Mouse (Mus musculus) E14TG2a.4 (cell line): ENCODE measurements around the gene Btg1.

ENCODE experiments used
- H3K27me3 ChIP-seq: 2 replicates; pipeline ENCODE4 v1.6.1; 2014; ENCODE audit warnings: low read length, control low read depth; ENCODE audit not compliant: insufficient read depth
- H3K36me3 ChIP-seq: 2 replicates; pipeline ENCODE4 v1.6.1; 2014; ENCODE audit warnings: low read length, control low read depth; ENCODE audit not compliant: insufficient read depth
- H3K4me1 ChIP-seq: replicated peaks from 2 replicates; pipeline ENCODE4 v1.6.1; 2014; ENCODE audit warnings: low read depth, low read length, control low read depth
- H3K4me3 ChIP-seq: replicated peaks from 2 replicates; pipeline ENCODE4 v1.5.1; 2014; ENCODE audit warnings: mild to moderate bottlenecking, low read length
- H3K9me3 ChIP-seq: 2 replicates; pipeline ENCODE4 v1.6.1; 2014; ENCODE audit warnings: low read length, control low read depth
- CTCF ChIP-seq: conservative IDR thresholded peaks from 2 replicates; pipeline ENCODE4 v1.5.1; 2014; ENCODE audit warnings: low read length
- NANOG ChIP-seq: IDR thresholded peaks from 2 replicates; pipeline ENCODE4 v1.6.1; 2014; ENCODE audit warnings: borderline replicate concordance, low read length, mixed read lengths
- POU5F1 ChIP-seq: IDR thresholded peaks from 2 replicates; pipeline ENCODE4 v1.6.1; 2014; ENCODE audit warnings: low read length, borderline replicate concordance

Btg1 gene

GRCm38 (mm10) chr10:96646867-96647462 lies 30.2 kb downstream of the Btg1 start:
- TF ChIP-seq POU5F1 (no peak), CTCF (no peak), NANOG (no peak)
- H3K4me3 ChIP-seq: no peak overlapping the region
- peaks cover 15% of the 10 kb centered on the region for H3K4me1 ChIP-seq
- H3K27me3 ChIP-seq: no peaks in the 10 kb centered on the region
- no peaks in the 10 kb centered on the region for H3K9me3 ChIP-seq
- H3K36me3 ChIP-seq: no peaks in the 10 kb centered on the region

GRCm38 (mm10) chr10:96648161-96648561 lies 31.4 kb downstream of the Btg1 start:
- Histone ChIP-seq H3K36me3 (no peaks in the 10 kb centered on the region), H3K4me3 (no peak overlapping the region)
- TF ChIP-seq CTCF: no peak
- no peak for TF ChIP-seq POU5F1
- no peak for TF ChIP-seq NANOG

GRCm38 (mm10) chr10:96649524-96649923 lies 32.7 kb downstream of the Btg1 start:
- Histone ChIP-seq H3K4me1 (peaks cover 22% of the 10 kb centered on the region), H3K36me3 (no peaks in the 10 kb centered on the region), H3K27me3 (no peaks in the 10 kb centered on the region), H3K4me3 (no peak overlapping the region), H3K9me3 (no peaks in the 10 kb centered on the region)
- TF ChIP-seq NANOG: no peak
- TF ChIP-seq POU5F1: no peak
- no peak for TF ChIP-seq CTCF

More at GRCm38 (mm10) chr10:96648161-96648561, 31.4 kb downstream of the Btg1 start:
- Histone ChIP-seq H3K27me3 (no peaks in the 10 kb centered on the region), H3K9me3 (no peaks in the 10 kb centered on the region), H3K4me1 (peaks cover 15% of the 10 kb centered on the region)

- H3K4me1 ChIP-seq: peaks cover 28% of the 10 kb centered on the region
- no peaks in the 10 kb centered on the region for H3K27me3 ChIP-seq
- no peaks in the 10 kb centered on the region for H3K36me3 ChIP-seq
- H3K9me3 ChIP-seq: no peaks in the 10 kb centered on the region
- no peak overlapping the region for H3K4me3 ChIP-seq
- TF ChIP-seq NANOG: no peak
- TF ChIP-seq POU5F1: no peak
- TF ChIP-seq CTCF: no peak
Observed at GRCm38 (mm10) chr10:96652372-96652771, 35.6 kb downstream of the Btg1 start.

- peaks cover 28% of the 10 kb centered on the region for H3K4me1 ChIP-seq
- H3K9me3 ChIP-seq: no peaks in the 10 kb centered on the region
- TF ChIP-seq POU5F1 (no peak), NANOG (no peak), CTCF (no peak)
- no peaks in the 10 kb centered on the region for H3K27me3 ChIP-seq
- no peak overlapping the region for H3K4me3 ChIP-seq
- H3K36me3 ChIP-seq: no peaks in the 10 kb centered on the region
Observed at GRCm38 (mm10) chr10:96653030-96653429, 36.2 kb downstream of the Btg1 start.

- H3K36me3 ChIP-seq: no peaks in the 10 kb centered on the region
- peaks cover 38% of the 10 kb centered on the region for H3K4me1 ChIP-seq
- H3K4me3 ChIP-seq: no peak overlapping the region
- H3K27me3 ChIP-seq: no peaks in the 10 kb centered on the region
- H3K9me3 ChIP-seq: no peaks in the 10 kb centered on the region
- no peak for TF ChIP-seq POU5F1
- TF ChIP-seq CTCF: no peak
- TF ChIP-seq NANOG: no peak
Observed at GRCm38 (mm10) chr10:96654079-96654478, 37.3 kb downstream of the Btg1 start.

- Histone ChIP-seq H3K9me3 (no peaks in the 10 kb centered on the region), H3K4me1 (peaks cover 42% of the 10 kb centered on the region), H3K27me3 (no peaks in the 10 kb centered on the region), H3K36me3 (no peaks in the 10 kb centered on the region), H3K4me3 (no peak overlapping the region)
- no peak for TF ChIP-seq CTCF
- TF ChIP-seq POU5F1: no peak
- TF ChIP-seq NANOG: no peak
Observed at GRCm38 (mm10) chr10:96654576-96654975, 37.8 kb downstream of the Btg1 start.

- Histone ChIP-seq H3K36me3 (no peaks in the 10 kb centered on the region), H3K9me3 (no peaks in the 10 kb centered on the region), H3K4me1 (peaks cover 46% of the 10 kb centered on the region), H3K27me3 (no peaks in the 10 kb centered on the region), H3K4me3 (no peak overlapping the region)
- TF ChIP-seq CTCF (no peak), NANOG (no peak), POU5F1 (no peak)
Observed at GRCm38 (mm10) chr10:96655066-96655465, 38.3 kb downstream of the Btg1 start.

- H3K4me1 ChIP-seq: peaks cover 52% of the 10 kb centered on the region
- TF ChIP-seq NANOG: no peak
- TF ChIP-seq CTCF: no peak
- no peak for TF ChIP-seq POU5F1
Observed at GRCm38 (mm10) chr10:96656176-96656575, 39.4 kb downstream of the Btg1 start.

More at GRCm38 (mm10) chr10:96656176-96656575, 39.4 kb downstream of the Btg1 start:
- H3K4me3 ChIP-seq: no peak overlapping the region
- H3K36me3 ChIP-seq: no peaks in the 10 kb centered on the region
- H3K9me3 ChIP-seq: no peaks in the 10 kb centered on the region
- no peaks in the 10 kb centered on the region for H3K27me3 ChIP-seq
